Mouse (Mus musculus) naive thymus-derived CD4-positive, alpha-beta T cell, adult 2 months (primary cell): ENCODE data around the gene Gm49321.

ENCODE experiments used
- DNase-seq: peaks from one replicate; pipeline ENCODE4 v3.0.0-alpha.2; 2011; ENCODE audit warnings: low read depth

Gene Gm49321

GRCm38 (mm10) chr12:73949318-73950058 lies 12.0 kb downstream of the Gm49321 start:
- no peak for DNase-seq

GRCm38 (mm10) chr12:73952879-73953278 lies 15.4 kb downstream of the Gm49321 start:
- DNase-seq = peak; percentile 71

GRCm38 (mm10) chr12:73953420-73954186 lies 16.1 kb downstream of the Gm49321 start:
- peak; percentile 62 for DNase-seq

DNA sequence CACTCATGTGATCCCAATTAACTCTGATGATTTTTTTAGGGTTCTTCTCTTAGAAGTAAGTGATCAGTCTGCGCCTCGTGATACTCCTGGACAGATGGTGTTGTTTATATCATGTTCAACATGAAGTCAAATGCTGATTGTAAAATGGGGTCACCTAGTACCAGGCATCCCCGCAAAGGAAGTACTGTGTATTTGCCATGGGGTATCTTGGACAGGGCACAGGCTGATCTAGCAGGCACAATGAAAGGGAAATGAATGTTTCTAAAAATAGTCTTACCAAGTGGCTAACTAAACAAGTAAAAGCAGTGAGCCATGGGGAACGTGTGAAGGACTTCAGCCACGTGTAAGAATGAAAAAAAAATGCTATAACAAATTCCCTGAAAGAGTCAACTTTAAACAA lies 17.3 kb downstream of the Gm49321 start:
- no peak for DNase-seq

DNA sequence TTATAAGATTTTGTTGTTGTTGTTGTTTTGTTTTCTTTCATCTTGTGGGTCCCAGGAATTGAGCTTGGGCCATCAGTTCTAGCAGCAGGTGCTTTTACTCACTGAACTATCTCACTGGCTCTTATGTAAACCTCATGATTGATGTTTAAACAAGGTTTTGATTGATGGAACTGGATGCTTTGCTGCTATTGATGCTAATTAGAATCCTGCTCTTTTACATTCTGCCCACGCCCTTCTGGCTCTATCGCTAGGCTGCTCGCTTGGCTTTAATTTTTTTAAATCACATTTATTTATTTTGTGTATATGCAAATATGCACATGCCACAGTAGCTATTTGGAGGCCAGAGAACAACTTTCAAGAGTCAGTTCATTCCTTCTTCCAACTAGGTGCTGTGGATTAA lies 20.2 kb downstream of the Gm49321 start:
- no peak for DNase-seq

- DNase-seq = no peak
Observed at GRCm38 (mm10) chr12:73958830-73959229, 21.4 kb downstream of the Gm49321 start.

GRCm38 (mm10) chr12:73964291-73965281 lies 27.1 kb downstream of the Gm49321 start, which contains the start of gene Snapc1:
Gene Snapc1 (plus strand): TSS chr12:73964481.
- peak; percentile 99 for DNase-seq

DNA sequence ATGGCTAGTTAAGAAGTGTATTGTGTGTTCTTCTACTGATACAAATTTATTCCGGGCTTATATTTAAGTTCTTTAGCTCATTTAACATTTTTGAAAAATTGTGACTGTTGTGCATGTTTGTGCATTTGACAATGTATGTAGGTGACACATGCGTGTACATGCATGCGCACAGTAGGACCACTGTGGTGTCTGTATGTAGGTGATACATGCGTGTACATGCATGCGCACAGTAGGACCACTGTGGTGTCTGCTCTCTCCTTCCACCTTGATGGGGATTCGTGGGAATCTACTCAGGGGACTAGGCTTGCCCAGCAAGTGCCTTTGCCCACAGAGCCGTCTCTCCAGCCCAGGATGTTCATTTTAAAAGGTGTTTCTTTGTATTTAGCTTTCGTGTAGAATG lies 31.7 kb downstream of the Gm49321 start:
- DNase-seq = no peak

DNA sequence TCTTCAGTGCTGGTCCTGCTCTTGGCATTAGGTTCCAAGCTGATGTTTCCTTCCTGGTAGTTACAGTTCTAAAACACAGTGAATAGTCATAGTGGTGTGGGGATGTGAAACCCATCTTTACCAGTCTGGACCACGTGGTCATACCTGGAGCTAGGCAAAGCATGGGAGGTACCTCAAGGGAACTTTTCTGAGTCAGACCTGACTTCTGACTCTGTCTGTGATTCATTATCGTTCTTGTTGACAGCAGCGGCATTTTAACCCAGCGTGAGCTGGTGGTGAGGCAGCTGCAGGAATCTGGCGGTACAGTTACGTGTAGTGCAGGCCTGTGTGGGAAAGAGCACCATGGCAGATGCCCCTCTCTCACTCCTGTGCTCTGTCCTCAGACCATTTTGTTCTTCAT lies 37.1 kb downstream of the Gm49321 start:
- no peak for DNase-seq

DNA sequence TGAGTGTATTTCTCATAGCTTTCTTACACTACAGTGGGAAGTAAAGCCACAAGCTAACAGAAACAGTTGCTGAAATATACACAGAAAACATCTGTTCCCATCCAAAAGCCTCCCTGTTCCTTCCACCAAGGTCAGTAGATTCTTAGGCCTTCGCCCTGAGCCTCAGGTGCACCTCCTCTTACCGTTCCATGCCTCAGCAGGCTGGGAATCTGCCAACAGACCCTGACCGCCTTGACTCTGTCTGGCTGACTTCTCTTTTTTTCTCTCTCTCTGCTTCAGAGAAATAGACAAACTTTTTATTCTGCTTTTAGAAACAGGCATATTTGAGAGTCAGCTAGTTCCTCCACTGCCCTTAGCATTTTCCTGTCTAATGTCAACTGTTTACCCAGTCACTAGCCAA lies 40.7 kb downstream of the Gm49321 start:
- DNase-seq = no peak

DNA sequence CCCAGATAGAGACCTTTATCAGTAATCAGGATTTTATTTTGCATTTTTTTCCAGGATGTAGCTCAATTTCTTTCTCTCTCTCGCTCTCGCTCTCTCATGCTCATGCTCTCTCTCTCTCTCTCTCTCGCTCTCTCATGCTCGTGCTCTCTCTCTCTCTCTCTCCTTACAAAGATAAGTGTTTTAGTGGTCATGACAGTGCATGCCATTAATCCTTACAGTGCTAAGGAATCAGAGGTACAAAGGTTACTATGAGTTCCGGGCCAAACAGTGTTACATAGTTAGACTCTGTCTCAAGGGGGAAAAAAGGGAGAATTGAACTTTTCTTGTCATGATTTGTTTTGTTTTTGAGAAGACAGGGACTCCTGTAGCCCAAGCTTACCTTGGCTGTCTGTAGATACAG lies 42.2 kb downstream of the Gm49321 start:
- DNase-seq = no peak

DNA sequence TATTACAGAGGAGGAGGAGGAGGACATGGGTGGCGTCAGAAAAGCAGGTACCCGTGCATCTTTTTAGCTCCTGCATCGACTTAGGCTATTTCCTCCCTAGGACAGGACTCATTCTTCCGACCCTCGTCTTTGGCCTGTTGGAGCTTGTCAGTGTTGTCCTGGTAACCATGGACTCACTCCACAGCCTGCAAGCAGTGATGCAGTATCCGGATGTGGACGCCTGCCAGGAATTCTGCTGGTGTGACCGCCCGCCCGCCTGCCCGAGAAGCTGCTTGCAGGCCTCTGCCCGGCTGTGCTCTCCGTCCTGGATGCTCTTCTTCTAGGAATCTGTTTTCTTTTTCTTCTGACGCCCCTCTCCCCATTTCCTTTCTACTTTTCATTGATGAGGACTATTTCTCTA lies 45.1 kb downstream of the Gm49321 start:
- DNase-seq = no peak

GRCm38 (mm10) chr12:73986299-73986698 lies 48.8 kb downstream of the Gm49321 start:
- DNase-seq = no peak

DNA sequence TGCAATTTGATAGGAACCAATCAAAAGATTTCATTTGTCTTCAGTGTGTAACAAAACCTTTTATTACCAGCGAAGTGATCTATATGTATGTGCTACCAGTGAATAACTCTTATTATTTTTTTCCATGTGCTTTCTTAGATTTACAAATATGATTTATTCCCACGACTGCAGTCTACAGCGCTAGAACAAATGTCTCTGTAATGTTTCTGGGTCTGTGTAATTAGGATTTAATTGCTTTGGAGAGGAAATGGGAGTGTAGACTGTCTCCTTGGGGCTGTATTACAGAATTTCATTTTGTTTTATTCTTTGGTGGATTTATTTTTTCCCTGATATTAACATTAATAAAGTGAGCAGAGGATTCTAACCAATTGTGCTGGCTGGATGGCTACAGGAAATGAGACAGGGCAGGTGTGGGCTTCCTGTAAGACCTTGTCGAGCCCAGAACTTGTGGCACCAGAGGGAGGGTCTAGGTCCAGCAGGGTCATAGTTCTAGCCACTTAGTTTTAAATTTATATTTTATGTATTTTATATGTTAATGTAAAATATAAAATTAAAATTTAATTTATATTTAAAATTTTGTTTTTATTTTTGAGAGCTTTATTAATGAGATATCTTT lies 51.0 kb downstream of the Gm49321 start:
- DNase-seq = no peak

GRCm38 (mm10) chr12:73989594-73989993 lies 52.1 kb downstream of the Gm49321 start:
- DNase-seq = peak; percentile 68

GRCm38 (mm10) chr12:73996906-73997296 lies 59.4 kb downstream of the Gm49321 start:
- no peak for DNase-seq

GRCm38 (mm10) chr12:73997297-73998127 lies 60.1 kb downstream of the Gm49321 start, which contains the start of gene Syt16:
Gene Syt16 (plus strand): TSS chr12:73997661.
- no peak for DNase-seq

DNA sequence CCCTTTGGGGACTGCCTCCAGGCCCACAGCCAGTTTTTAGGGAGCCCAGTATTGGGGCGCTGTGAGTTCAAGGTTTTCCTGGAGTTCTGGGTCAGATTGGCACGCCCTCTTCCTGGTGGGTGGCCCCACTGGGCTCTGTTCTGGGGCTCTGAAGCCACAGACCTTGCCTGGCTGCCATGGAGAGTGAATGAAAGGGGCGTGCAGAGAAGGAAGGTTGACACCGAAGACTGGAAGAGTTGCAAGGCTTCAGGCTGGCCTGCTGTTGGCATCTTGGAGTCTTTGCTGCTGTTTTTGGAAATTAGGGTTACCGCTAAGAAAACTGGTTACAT lies 60.6 kb downstream of the Gm49321 start:
- no peak for DNase-seq

- DNase-seq = no peak
Observed at GRCm38 (mm10) chr12:74002449-74002848, 65.0 kb downstream of the Gm49321 start.

DNA sequence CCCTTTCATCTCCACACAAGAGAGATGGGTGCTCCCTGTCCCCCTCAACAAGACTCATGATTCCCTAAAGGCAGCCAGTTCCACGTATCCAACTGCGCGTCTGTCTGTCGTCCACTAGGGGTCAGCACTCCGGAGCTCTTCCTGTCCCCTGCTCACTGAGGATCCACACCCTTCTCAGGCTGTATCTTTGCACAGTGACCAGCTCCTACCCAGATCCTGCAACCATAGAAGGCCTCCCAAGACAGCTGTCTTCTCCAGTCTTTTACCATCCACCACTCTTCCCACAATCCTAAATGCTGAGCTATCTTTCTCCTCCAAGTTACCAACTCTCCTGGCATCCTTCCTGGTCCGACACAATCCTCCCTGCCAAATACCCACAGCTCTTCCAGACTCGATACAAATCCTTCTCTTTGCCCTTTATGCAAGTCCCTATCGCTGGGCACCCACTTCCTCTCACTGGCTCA lies 72.0 kb downstream of the Gm49321 start:
- DNase-seq = peak; percentile 59

- peak; percentile 61 for DNase-seq
Observed at GRCm38 (mm10) chr12:74013739-74014138, 76.3 kb downstream of the Gm49321 start.
